Mouse (Mus musculus): ENCODE data around the gene Nemf.

DNA sequence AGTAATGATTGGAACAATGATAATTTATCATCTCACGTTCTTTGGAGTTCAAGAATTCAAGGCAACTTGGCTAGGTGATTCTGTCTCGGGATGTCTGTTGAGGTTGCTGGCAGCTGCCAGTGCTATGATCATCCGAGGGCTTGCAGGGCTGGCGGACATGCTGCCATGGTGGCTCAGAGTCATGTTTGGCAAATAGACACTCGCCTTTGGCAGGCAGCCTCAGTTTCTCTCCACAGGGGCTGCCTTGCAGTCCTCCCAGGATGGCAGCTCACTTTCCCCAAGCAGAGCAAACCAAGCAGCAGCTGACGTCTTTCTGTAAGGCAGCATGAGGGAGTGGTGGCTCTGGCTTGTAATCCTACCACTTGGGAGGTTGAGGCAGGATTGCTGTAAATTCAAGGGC, 37.5 kb upstream of the Nemf start:
- TF ChIP-seq POLR2A (IDR thresholded peaks at IDR 0.05; ENCODE audit: borderline replicate concordance, low read depth, low read length) (no peak), CTCF (IDR thresholded peaks at IDR 0.05; ENCODE audit: low read depth, low read length) (no peak)
